Mouse (Mus musculus) ES-E14 (cell line): Measurements from ENCODE around the gene Ppp5c. TPM values are rescaled to one million over a fixed set of nuclear protein-coding genes. Genes with fewer than 3 reads are reported as not detected.
A peak's percentile ranks its signal among the peaks of the same experiment; 100 is the strongest.

Source experiments
- DNase-seq: peaks from one replicate; pipeline ENCODE4 v3.0.0-alpha.2; 2013; ENCODE audit warnings: low read depth, low spot score
- H3K27ac ChIP-seq: 2 replicates; pipeline ENCODE4 v1.5.1; 2012; ENCODE audit warnings: low read depth, mild to moderate bottlenecking, low read length, moderate library complexity, mixed read lengths; ENCODE audit not compliant: poor library complexity, insufficient read depth, severe bottlenecking
- H3K36me3 ChIP-seq: 2 replicates; pipeline ENCODE4 v1.6.1; 2012; ENCODE audit warnings: mild to moderate bottlenecking, low read length, moderate library complexity, mixed read lengths; ENCODE audit not compliant: control insufficient read depth, poor library complexity, insufficient read depth, severe bottlenecking
- H3K4me1 ChIP-seq, 2 experiments: fragments of 150-350 bp in 1 of 2; sonication (generic) in 1 of 2; 2 replicates each; pipeline ENCODE4 v1.6.1; 2012; ENCODE audit warnings: low read length in 2 of 2, mild to moderate bottlenecking in 1 of 2, mixed read lengths in 1 of 2; ENCODE audit not compliant: control insufficient read depth in 2 of 2, insufficient read depth in 2 of 2, poor library complexity in 1 of 2
- H3K4me3 ChIP-seq, 2 experiments: fragments of 150-350 bp in 1 of 2; sonication (generic) in 1 of 2; 2 replicates each; pipeline ENCODE4 v1.5.1; 2012; ENCODE audit warnings: low read length in 2 of 2, low read depth in 1 of 2, mild to moderate bottlenecking in 1 of 2, mixed read lengths in 1 of 2; ENCODE audit not compliant: insufficient read depth in 1 of 2, poor library complexity in 1 of 2, severe bottlenecking in 1 of 2
- H3K9ac ChIP-seq: 2 replicates; pipeline ENCODE4 v1.6.1; 2012; ENCODE audit warnings: low read depth, mild to moderate bottlenecking, low read length, mixed read lengths; ENCODE audit not compliant: poor library complexity, insufficient read depth, severe bottlenecking
- H3K9me3 ChIP-seq: fragments of 150-350 bp; sonication (generic); 2 replicates; pipeline ENCODE4 v1.6.1; 2012; ENCODE audit warnings: low read depth, mild to moderate bottlenecking, low read length; ENCODE audit not compliant: control insufficient read depth, insufficient read depth
- CHD2 ChIP-seq: IDR thresholded peaks from 2 replicates; pipeline ENCODE4 v1.6.1; 2014; ENCODE audit warnings: mild to moderate bottlenecking, low read depth, low read length, inconsistent platforms
- HCFC1 ChIP-seq: IDR thresholded peaks from 2 replicates; pipeline ENCODE4 v1.6.1; 2012; ENCODE audit warnings: low read length, inconsistent platforms, borderline replicate concordance; ENCODE audit not compliant: insufficient read depth
- MAFK ChIP-seq: IDR thresholded peaks from 2 replicates; pipeline ENCODE4 v1.6.1; 2014; ENCODE audit warnings: mild to moderate bottlenecking, low read depth, low read length, inconsistent platforms; ENCODE audit not compliant: insufficient read depth
- ZC3H11A ChIP-seq: IDR thresholded peaks from 2 replicates; pipeline ENCODE4 v1.6.1; 2012; ENCODE audit warnings: low read depth, mild to moderate bottlenecking, inconsistent platforms, low read length, borderline replicate concordance
- ZNF384 ChIP-seq: IDR thresholded peaks from 2 replicates; pipeline ENCODE4 v1.6.1; 2012; ENCODE audit warnings: low read depth, low read length, inconsistent platforms
- in situ Hi-C, 2 experiments: fragments of 600-800 bp; cut with MboI; formaldehyde crosslinking; loops; one replicate each; pipeline ENCODE4 v1.15.1; 2025; ENCODE audit warnings: low sequenced_read_pairs in 2 of 2, inconsistent platforms in 1 of 2; ENCODE audit not compliant: unreplicated experiment in 2 of 2
- total RNA-seq: library from RNA; depleted of rRNA; stranded (reverse); fragments of 300-350 nt; gene quantifications from 2 replicates; pipeline ENCODE4 v1.2.3, GENCODE M21; 2012

The Ppp5c gene
- total RNA-seq, 1 experiment: 112 TPM

DNA sequence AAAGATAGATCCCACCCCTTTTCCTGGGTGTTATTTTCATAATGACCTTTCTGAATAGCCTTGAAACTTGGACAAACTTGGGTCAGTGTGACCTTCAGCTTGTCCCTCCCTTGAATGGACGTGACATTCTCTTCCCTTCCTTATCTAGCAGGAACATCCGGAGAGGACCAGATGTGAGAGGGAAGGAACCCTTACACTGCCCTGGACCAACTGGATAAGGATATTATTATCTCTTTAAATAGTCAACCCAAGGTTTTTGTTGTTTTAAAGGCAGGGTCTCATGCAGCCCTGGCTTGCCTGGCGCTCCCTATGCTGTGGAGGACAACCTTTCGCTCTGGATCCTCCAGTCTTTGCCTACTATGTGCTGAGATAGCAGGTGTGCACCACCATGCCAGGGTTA lies 28.5 kb downstream of the Ppp5c start:
- TF ChIP-seq ZC3H11A (no peak), MAFK (no peak), HCFC1 (no peak), CHD2 (no peak), ZNF384 (no peak)
- no peak overlapping the region for H3K4me3 ChIP-seq
- no peak overlapping the region for H3K9ac ChIP-seq
- H3K4me1 ChIP-seq: peaks cover 0 to 6% of the 10 kb centered on the region in 2 experiments; a peak in 1 of 4 replicates
- H3K36me3 ChIP-seq: peaks cover 5% of the 10 kb centered on the region
- no peaks in the 10 kb centered on the region for H3K9me3 ChIP-seq
- in situ Hi-C loops: loop anchor here in 1 of 2 experiments (5.0 kb wide), 1 partner anchor 67 kb away; no protein-coding TSS in a partner anchor
- no peak for DNase-seq
- H3K27ac ChIP-seq: no peak overlapping the region

DNA sequence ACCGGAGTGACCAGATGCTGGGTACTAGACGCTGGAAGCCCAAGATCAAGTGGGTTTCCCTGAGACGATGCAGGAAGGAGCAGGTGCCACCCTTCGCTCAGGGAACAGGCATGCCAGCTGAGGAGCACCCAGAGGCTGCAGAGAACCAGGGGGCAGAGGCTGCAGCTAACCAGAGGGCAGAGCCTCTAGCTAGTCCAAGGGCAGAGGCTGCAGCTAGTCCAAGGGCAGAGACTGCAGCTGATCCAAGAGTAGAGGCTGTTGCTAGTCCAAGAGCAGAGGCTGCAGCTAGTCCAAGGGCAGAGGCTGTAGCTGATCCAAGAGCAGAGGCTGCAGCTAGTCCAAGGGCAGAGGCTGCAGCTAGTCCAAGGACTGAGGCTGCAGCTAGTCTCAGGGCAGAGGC lies 32.4 kb downstream of the Ppp5c start:
- Histone ChIP-seq H3K9ac (no peak overlapping the region), H3K4me3 (no peak overlapping the region), H3K27ac (no peak overlapping the region), H3K9me3 (no peaks in the 10 kb centered on the region), H3K4me1 (peaks cover 0 to 10% of the 10 kb centered on the region in 2 experiments; a peak in 2 of 4 replicates), H3K36me3 (no peaks in the 10 kb centered on the region; the same call in 1 of the 2 replicates)
- DNase-seq: no peak
- in situ Hi-C loops: loop anchor here in 1 of 2 experiments (5.0 kb wide), 1 partner anchor 63 kb away; no protein-coding TSS in a partner anchor
- no peak for TF ChIP-seq ZC3H11A

DNA sequence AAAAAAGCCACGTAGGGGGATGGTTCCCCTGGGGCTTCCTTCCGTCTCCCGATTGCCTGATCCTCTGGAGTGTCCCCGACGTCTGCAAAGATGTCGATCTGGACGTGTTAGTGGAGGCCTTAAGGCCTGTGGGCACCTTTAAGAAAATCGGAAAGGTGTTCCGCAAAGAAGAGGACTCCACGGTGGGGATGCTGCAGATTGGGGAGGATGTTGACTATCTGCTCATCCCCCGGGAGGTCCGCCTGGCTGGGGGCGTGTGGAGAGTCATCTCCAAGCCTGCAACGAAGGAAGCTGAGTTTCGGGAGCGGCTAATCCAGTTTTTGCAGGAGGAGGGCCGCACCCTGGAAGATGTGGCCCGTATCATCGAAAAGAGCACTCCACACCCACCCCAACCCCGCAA lies 33.3 kb downstream of the Ppp5c start:
- no peaks in the 10 kb centered on the region for H3K9me3 ChIP-seq
- H3K27ac ChIP-seq: no peak overlapping the region
- TF ChIP-seq MAFK (no peak), HCFC1 (no peak), ZC3H11A (no peak), CHD2 (no peak), ZNF384 (no peak)
- H3K36me3 ChIP-seq: no peaks in the 10 kb centered on the region; the same call in 1 of the 2 replicates
- H3K9ac ChIP-seq: peak overlapping the region; percentile 36; the same call in 1 of the 2 replicates
- peak overlapping the region; percentile 57 to 73 for H3K4me3 ChIP-seq
- H3K4me1 ChIP-seq: peaks cover 1 to 14% of the 10 kb centered on the region in 2 experiments; a peak in 2 of 4 replicates
- in situ Hi-C loops: loop anchor here in 1 of 2 experiments (5.0 kb wide), 1 partner anchor 42 kb away; no protein-coding TSS in a partner anchor
- DNase-seq: no peak

DNA sequence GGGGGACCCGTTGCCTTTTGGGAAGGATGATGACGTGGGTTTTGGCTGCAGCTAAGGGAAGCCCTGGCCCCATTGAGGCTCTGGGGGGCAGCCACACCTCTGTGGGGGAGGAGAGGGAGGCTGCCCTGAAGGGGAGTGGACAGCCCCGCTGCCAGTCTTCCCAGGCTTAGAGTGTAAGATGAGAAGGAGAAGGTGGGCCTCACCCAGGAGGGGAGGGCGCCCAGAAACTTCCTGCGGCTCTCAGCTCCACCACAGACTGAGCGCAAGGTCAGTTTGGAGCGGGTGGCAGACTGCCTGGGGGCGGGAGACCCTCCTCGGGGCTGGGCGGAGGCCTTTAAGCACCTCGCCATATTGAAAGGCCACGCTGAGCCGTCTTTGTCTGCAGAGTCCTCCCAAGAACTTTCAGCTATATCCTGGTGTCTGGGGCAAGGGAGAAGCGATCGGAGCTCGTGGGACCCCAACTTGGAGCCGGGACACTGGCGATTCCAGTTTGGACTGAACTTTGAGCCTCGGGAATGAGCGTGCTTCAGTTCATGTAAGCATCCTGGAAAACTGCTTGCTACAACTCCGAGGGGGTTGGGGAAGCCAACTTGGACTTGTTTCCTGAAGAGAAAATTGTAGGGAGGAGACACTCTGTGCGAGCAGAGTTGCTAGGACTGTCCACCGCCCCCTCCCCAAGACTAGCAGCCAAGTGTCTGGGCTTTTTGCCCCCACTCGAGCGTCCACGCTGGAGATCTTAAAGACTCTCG lies 33.9 kb downstream of the Ppp5c start:
- in situ Hi-C loops: loop anchor here in 1 of 2 experiments (5.0 kb wide), 1 partner anchor 42 kb away; no protein-coding TSS in a partner anchor
- Histone ChIP-seq H3K36me3 (no peaks in the 10 kb centered on the region; the same call in 1 of the 2 replicates), H3K27ac (no peak overlapping the region), H3K9ac (peak overlapping the region; percentile 36), H3K9me3 (no peaks in the 10 kb centered on the region), H3K4me1 (peaks cover 1 to 14% of the 10 kb centered on the region in 2 experiments; a peak in 2 of 4 replicates), H3K4me3 (peak overlapping the region; percentile 57 to 73)
- TF ChIP-seq HCFC1: no peak
- no peak for TF ChIP-seq ZNF384
- no peak for TF ChIP-seq MAFK
- no peak for TF ChIP-seq CHD2
- TF ChIP-seq ZC3H11A: no peak
- DNase-seq: peak; percentile 68
